Mouse (Mus musculus) hindbrain, embryonic 14.5 days (tissue): ENCODE measurements at regions not wholly inside any gene's neighbourhood (a gene's known extent, or its start where the extent isn't known, plus 50 kb on each side); places are given as distances from the start of the nearest gene placed in this dataset.

ENCODE experiments used
- ATAC-seq: fragments of 200-750 bp; cut with Nextera tagmentation; 2 replicates; pipeline ENCODE4 v1.8.0; 2017; ENCODE audit warnings: moderate number of reproducible peaks, mild to moderate bottlenecking, moderate TSS enrichment, moderate library complexity; ENCODE audit not compliant: low FRiP score
- DNase-seq: peaks from one replicate; pipeline ENCODE4 v3.0.0-alpha.2; 2015; ENCODE audit warnings: low spot score
- H3K27ac ChIP-seq: fragments of 300-500 bp; sonication (generic); 2 replicates; pipeline ENCODE4 v1.5.1; 2014; ENCODE audit warnings: mild to moderate bottlenecking, moderate library complexity
- H3K27me3 ChIP-seq: fragments of 300-500 bp; sonication (generic); 2 replicates; pipeline ENCODE4 v1.6.1; 2014; ENCODE audit warnings: mild to moderate bottlenecking, low read length, mixed read lengths; ENCODE audit not compliant: control insufficient read depth, insufficient read depth
- H3K36me3 ChIP-seq: fragments of 300-500 bp; sonication (generic); replicated peaks from 2 replicates; pipeline ENCODE4 v1.6.1; 2014; ENCODE audit not compliant: control insufficient read depth, insufficient read depth
- H3K4me1 ChIP-seq: fragments of 300-500 bp; sonication (generic); replicated peaks from 2 replicates; pipeline ENCODE4 v1.6.1; 2014; ENCODE audit warnings: antibody characterized with exemption, low read length, mixed read lengths; ENCODE audit not compliant: control insufficient read depth, insufficient read depth
- H3K4me2 ChIP-seq: fragments of 300-500 bp; sonication (generic); replicated peaks from 2 replicates; pipeline ENCODE4 v1.6.1; 2014; ENCODE audit warnings: mild to moderate bottlenecking, moderate library complexity
- H3K4me3 ChIP-seq: fragments of 300-500 bp; sonication (generic); replicated peaks from 2 replicates; pipeline ENCODE4 v1.5.1; 2014; ENCODE audit warnings: mild to moderate bottlenecking, low read length
- H3K9ac ChIP-seq: fragments of 300-500 bp; sonication (generic); 2 replicates; pipeline ENCODE4 v1.6.1; 2014
- H3K9me3 ChIP-seq: fragments of 300-500 bp; sonication (generic); 2 replicates; pipeline ENCODE4 v1.6.1; 2016; ENCODE audit warnings: low read length; ENCODE audit not compliant: control insufficient read depth
- WGBS: fragments of 180-500 bp; shearing (Covaris S2); extraction: QIAGEN DNeasy Blood & Tissue Kit; methylation state at CpG from one replicate; pipeline ENCODE4 v1.1.7; 2014; 5-methylcytosine and 5-hydroxymethylcytosine counted together

DNA sequence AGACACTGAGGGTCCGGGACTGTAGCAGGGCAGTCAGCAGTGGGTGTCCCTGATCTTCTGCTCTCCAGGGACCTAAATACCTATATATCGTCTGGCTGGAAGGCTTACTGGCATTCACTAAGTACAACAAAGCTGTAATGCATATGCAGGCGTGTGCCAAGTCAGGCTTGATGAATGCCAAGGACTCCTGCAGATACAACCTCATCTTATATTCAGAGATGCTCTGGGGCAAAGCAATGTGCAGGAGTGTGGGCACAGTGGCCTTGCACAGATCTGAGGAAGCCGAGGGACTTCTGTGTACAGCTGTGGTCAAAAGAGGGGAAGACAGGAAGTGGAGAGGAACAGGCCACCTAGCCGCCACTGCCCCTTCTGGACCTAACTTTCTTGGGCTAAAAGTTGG, 89.5 kb upstream of the Foxn2 start:
- ATAC-seq (no peak), DNase-seq (no peak)
- H3K9me3 ChIP-seq, result no peaks in the 10 kb centered on the region
- no peak overlapping the region for H3K4me3 ChIP-seq
- no peaks in the 10 kb centered on the region for H3K36me3 ChIP-seq
- no peaks in the 10 kb centered on the region for H3K27me3 ChIP-seq
- H3K4me2 ChIP-seq, result no peak overlapping the region
- H3K9ac ChIP-seq, result no peak overlapping the region
- no peak overlapping the region for H3K27ac ChIP-seq
- no peaks in the 10 kb centered on the region for H3K4me1 ChIP-seq
- WGBS, result 68% methylated on average over 5 of the region's 5 CpGs

DNA sequence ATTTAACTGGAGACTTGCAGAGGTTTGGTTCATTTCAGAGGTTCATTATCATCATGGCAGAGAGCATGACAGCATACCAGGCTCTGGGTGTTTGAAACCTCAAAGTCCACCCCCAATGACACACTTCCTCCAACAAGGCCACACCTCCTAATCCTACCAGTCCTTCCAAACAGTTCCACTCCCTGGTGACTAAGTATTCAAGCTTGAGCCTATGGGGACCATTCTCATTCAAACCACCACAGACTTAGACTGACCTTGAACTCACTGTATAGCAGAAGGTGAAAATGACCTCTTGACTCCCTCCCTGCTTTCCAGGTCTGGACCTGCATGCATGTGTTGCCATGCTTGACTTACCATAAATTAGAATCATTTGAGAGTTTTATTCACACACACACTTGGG, 87.6 kb upstream of the Foxn2 start:
- ATAC-seq, result no peak
- Histone ChIP-seq H3K9me3 (no peaks in the 10 kb centered on the region), H3K4me2 (no peak overlapping the region), H3K4me3 (no peak overlapping the region), H3K27me3 (no peaks in the 10 kb centered on the region), H3K9ac (no peak overlapping the region), H3K36me3 (no peaks in the 10 kb centered on the region), H3K4me1 (no peaks in the 10 kb centered on the region), H3K27ac (no peak overlapping the region)
- no peak for DNase-seq

DNA sequence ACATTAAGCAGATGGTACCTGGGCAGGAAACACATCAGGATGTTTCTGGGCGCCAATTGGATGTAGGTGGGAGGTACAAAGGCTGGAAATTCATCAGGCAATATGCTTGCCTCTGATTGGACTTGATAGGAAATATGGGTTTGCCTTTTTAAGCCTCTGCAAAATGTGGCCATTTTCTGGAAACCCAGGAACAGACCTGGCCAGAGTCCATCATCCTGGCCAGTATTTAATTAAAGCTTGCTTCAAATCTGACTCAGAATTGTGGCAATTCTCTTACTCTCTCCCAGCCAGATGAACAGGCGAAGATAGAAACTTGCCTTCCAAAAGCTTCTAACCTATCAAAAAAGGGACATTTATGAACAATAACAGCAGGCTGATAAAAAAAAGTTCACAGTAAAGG, 79.3 kb upstream of the Foxn2 start:
- no peaks in the 10 kb centered on the region for H3K9me3 ChIP-seq
- H3K4me2 ChIP-seq, result no peak overlapping the region
- no peaks in the 10 kb centered on the region for H3K27me3 ChIP-seq
- H3K36me3 ChIP-seq, result no peaks in the 10 kb centered on the region
- no peak for ATAC-seq
- no peak for DNase-seq
- no peak overlapping the region for H3K27ac ChIP-seq
- 87% methylated on average over 2 of the region's 2 CpGs for WGBS
- H3K9ac ChIP-seq, result no peak overlapping the region
- H3K4me3 ChIP-seq, result no peak overlapping the region
- H3K4me1 ChIP-seq, result no peaks in the 10 kb centered on the region

DNA sequence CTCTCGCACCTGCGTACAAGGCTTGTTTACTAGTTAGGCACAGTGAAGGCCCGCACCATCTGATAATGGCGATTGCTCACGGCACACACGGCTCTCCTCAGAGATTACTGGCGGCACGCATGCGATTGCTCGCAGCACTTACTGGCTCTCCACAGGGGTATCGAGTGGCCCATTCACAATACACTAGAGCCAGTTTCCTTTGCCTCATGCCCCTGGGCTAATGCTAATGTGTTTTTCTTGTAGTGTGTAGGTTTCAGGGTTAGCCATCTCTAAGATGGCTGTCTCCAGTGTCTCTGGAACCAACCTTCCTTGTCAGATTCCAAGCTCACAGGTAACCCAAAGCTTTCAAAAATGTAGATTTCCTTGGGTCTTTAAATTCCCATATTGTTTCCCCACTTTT, 78.1 kb upstream of the Foxn2 start:
- Histone ChIP-seq H3K9me3 (no peaks in the 10 kb centered on the region), H3K9ac (no peak overlapping the region), H3K4me2 (no peak overlapping the region), H3K36me3 (no peaks in the 10 kb centered on the region), H3K4me1 (no peaks in the 10 kb centered on the region), H3K27me3 (no peaks in the 10 kb centered on the region), H3K4me3 (no peak overlapping the region), H3K27ac (no peak overlapping the region)
- no peak for DNase-seq
- WGBS, result 84% methylated on average over 11 of the region's 11 CpGs
- ATAC-seq, result no peak

DNA sequence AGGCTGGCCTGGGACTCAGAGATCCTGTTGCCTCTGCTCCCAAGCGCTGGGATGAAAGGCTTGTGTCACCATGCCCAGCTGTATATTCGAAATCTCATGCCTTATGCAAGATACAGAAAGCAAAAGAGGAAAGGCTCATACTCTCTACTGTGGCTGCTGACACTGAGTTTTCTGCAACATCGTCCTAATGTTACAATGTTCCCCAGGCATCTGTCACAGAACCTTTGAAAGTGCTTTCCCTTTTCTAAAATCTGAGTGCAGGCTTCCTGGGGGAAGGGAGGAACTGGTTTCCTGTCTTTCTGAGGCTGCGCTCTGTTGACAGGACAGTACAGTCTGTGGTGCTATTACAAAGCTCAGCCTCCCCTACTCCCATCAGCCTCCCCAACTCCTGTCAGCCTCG, 72.6 kb upstream of the Foxn2 start:
- no peaks in the 10 kb centered on the region for H3K36me3 ChIP-seq
- no peak for DNase-seq
- 77% methylated on average over 5 of the region's 5 CpGs for WGBS
- no peak overlapping the region for H3K9ac ChIP-seq
- no peaks in the 10 kb centered on the region for H3K4me1 ChIP-seq
- H3K4me2 ChIP-seq, result no peak overlapping the region
- H3K9me3 ChIP-seq, result no peaks in the 10 kb centered on the region
- no peak overlapping the region for H3K4me3 ChIP-seq
- H3K27me3 ChIP-seq, result no peaks in the 10 kb centered on the region
- H3K27ac ChIP-seq, result no peak overlapping the region
- no peak for ATAC-seq

DNA sequence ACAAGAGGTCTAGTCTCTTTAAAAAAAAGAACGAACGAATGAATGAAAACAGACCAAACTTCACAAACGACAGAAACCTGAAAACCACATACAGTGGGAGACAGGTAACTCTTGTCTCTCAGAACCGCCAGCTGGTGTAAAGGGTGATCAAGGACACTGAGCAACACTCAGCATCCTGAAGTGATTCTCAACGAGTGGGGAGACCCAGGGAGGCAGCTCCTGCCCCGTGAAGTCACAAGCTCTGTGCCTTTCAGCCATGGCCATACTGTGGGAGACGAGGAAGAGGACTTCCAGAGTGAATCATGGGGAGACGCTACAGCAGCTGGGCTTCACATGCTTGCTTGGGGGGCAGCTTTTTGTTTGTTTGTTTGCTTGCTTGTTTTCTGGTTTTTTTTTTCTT, 70.5 kb upstream of the Foxn2 start:
- DNase-seq (no peak), ATAC-seq (no peak)
- Histone ChIP-seq H3K27me3 (no peaks in the 10 kb centered on the region), H3K4me3 (no peak overlapping the region), H3K36me3 (no peaks in the 10 kb centered on the region), H3K4me2 (no peak overlapping the region), H3K27ac (no peak overlapping the region), H3K4me1 (no peaks in the 10 kb centered on the region), H3K9ac (no peak overlapping the region), H3K9me3 (no peaks in the 10 kb centered on the region)
- WGBS, result 90% methylated on average over 8 of the region's 8 CpGs

DNA sequence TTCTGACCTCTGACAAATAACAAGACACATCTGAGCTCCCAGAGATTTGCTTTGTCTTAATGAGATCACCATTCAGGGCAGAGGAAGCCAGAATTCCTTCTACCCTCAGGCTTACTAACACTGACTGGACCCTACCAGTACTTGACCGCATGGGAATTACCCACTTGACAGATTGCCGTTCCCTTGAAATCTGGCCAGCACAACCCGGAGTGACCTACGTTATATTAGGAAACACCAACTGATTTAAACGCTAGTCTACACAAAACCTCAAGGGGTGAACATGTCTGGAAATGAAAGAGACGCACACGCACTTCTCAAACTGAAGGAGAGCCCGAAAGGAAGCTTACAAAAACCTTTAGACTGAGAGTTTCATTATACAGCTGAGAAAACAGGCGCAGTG, 69.8 kb upstream of the Foxn2 start:
- ATAC-seq (no peak), DNase-seq (no peak)
- H3K27ac ChIP-seq, result no peak overlapping the region
- H3K4me1 ChIP-seq, result no peaks in the 10 kb centered on the region
- H3K27me3 ChIP-seq, result no peaks in the 10 kb centered on the region
- no peaks in the 10 kb centered on the region for H3K36me3 ChIP-seq
- no peaks in the 10 kb centered on the region for H3K9me3 ChIP-seq
- no peak overlapping the region for H3K9ac ChIP-seq
- H3K4me3 ChIP-seq, result no peak overlapping the region
- 78% methylated on average over 9 of the region's 9 CpGs for WGBS
- H3K4me2 ChIP-seq, result no peak overlapping the region

DNA sequence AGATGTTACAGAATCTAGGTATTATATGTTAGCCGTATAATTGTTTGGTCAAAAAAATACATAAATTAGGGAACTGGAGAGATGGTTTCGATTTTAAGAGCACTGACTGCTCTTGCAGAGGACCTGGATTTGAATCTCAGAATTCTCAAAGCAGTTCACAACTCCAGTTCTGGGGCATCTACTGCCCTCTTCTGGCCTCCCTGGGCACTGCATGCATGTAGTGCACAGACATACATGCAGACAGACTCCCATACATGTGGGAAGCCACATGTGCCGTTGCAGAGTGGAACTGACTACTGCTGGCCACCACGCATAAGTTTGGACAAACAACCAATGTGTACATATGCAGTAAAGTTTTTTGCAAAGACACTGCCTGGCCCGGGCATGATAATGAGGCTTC, 62.0 kb upstream of the Foxn2 start:
- H3K27ac ChIP-seq, result no peak overlapping the region
- no peaks in the 10 kb centered on the region for H3K4me1 ChIP-seq
- H3K4me2 ChIP-seq, result no peak overlapping the region
- ATAC-seq (no peak), DNase-seq (no peak)
- H3K36me3 ChIP-seq, result no peaks in the 10 kb centered on the region
- H3K4me3 ChIP-seq, result no peak overlapping the region
- H3K9me3 ChIP-seq, result 0 out of 2 replicates have a peak, but pooled peaks cover 5% of the 10 kb centered on the region
- H3K9ac ChIP-seq, result no peak overlapping the region
- H3K27me3 ChIP-seq, result no peaks in the 10 kb centered on the region
- 78% methylated on average over 5 of the region's 5 CpGs for WGBS

DNA sequence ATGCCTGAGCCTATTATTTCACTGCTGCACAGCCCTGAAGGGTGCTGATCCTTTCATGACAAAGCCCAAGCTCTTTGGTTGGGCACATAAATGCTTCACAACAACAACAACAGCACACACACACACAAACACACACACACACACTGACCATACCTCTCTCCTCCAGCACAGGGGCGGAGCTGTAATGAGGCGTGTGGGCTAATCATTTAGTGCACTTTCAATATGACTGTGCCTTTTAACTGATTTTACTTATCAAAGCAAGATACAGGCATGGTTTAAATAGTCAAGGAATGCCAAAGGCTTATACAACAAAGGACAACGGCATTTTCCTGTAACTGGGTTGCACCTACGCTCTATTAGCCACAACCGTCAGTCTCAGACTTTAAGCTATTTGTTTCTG, 61.1 kb upstream of the Foxn2 start:
- no peak overlapping the region for H3K27ac ChIP-seq
- no peaks in the 10 kb centered on the region for H3K27me3 ChIP-seq
- H3K4me2 ChIP-seq, result no peak overlapping the region
- no peak overlapping the region for H3K9ac ChIP-seq
- no peak overlapping the region for H3K4me3 ChIP-seq
- no peaks in the 10 kb centered on the region for H3K4me1 ChIP-seq
- 93% methylated on average over 5 of the region's 5 CpGs for WGBS
- ATAC-seq (no peak), DNase-seq (no peak)
- 0 out of 2 replicates have a peak, but pooled peaks cover 5% of the 10 kb centered on the region for H3K9me3 ChIP-seq
- H3K36me3 ChIP-seq, result no peaks in the 10 kb centered on the region

DNA sequence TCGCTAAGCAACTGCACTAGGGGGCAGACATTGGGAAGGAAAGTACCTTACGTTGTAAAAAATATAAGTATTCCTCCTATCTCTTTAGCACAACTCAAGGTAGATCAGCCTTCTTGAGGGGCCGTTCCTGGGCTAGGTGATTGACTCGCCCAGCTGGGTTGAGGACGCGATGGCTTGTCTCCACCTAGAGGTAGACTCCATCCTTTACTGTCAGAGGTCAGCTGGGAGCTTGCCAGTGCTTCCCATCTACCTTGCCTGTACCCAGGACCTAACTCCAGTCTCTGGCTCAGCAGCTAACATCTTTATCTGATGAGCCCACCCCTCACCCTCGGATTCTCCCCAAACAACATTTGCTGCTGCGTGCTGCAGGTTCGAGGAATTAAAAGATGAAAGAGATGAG, 59.4 kb upstream of the Foxn2 start:
- 58% methylated on average over 9 of the region's 9 CpGs for WGBS

More for the DNA sequence above, 59.4 kb upstream of the Foxn2 start:
- H3K9me3 ChIP-seq, result 0 out of 2 replicates have a peak, but pooled peaks cover 5% of the 10 kb centered on the region
- ATAC-seq (no peak), DNase-seq (no peak)
- H3K9ac ChIP-seq, result no peak overlapping the region
- no peak overlapping the region for H3K4me3 ChIP-seq
- no peaks in the 10 kb centered on the region for H3K27me3 ChIP-seq
- no peak overlapping the region for H3K4me2 ChIP-seq
- H3K36me3 ChIP-seq, result no peaks in the 10 kb centered on the region
- H3K27ac ChIP-seq, result no peak overlapping the region
- H3K4me1 ChIP-seq, result no peaks in the 10 kb centered on the region
